Mouse (Mus musculus) hindbrain, embryonic 10.5 days (tissue): Measurements from ENCODE around the gene Mr1. TPM values are rescaled to one million over a fixed set of nuclear protein-coding genes. Genes with fewer than 3 reads are reported as not detected.

Source experiments
- DNase-seq: peaks from one replicate; pipeline ENCODE4 v3.0.0-alpha.2; 2017; ENCODE audit warnings: low spot score
- H3K27ac ChIP-seq: fragments of 300-500 bp; sonication (generic); 2 replicates; pipeline ENCODE4 v1.5.1; 2016; ENCODE audit warnings: mild to moderate bottlenecking, moderate library complexity
- H3K27me3 ChIP-seq: fragments of 300-500 bp; sonication (generic); 2 replicates; pipeline ENCODE4 v1.6.1; 2016; ENCODE audit warnings: mild to moderate bottlenecking; ENCODE audit not compliant: poor library complexity, insufficient read depth, severe bottlenecking
- H3K36me3 ChIP-seq: fragments of 300-500 bp; sonication (generic); 2 replicates; pipeline ENCODE4 v1.6.1; 2016; ENCODE audit warnings: mild to moderate bottlenecking, moderate library complexity
- H3K4me1 ChIP-seq: fragments of 300-500 bp; sonication (generic); replicated peaks from 2 replicates; pipeline ENCODE4 v1.6.1; 2016; ENCODE audit warnings: mild to moderate bottlenecking
- H3K4me3 ChIP-seq: fragments of 300-500 bp; sonication (generic); 2 replicates; pipeline ENCODE4 v1.5.1; 2016; ENCODE audit warnings: mild to moderate bottlenecking, moderate library complexity
- H3K9me3 ChIP-seq: fragments of 300-500 bp; sonication (generic); 2 replicates; pipeline ENCODE4 v1.6.1; 2016; ENCODE audit warnings: mild to moderate bottlenecking, moderate library complexity
- whole genome bisulfite sequencing: fragments of 180-500 bp; shearing (Covaris S2); methylation state at CpG from one replicate; pipeline ENCODE4 v1.1.7; 2016; 5-methylcytosine and 5-hydroxymethylcytosine counted together
- polyA plus RNA-seq: library from polyadenylated mRNA; unstranded; fragments of >200 nt; fragmentation: Nextera tagmentation; extraction: Ambion mirVana; gene quantifications from 2 replicates; pipeline ENCODE4 v1.2.1, GENCODE M21; 2016

Mr1 gene
- polyA plus RNA-seq, 1 experiment from 2014 or later, result 1.1 TPM

- H3K9me3 ChIP-seq, result no peaks in the 10 kb centered on the region
- WGBS, result 3% methylated on average over 48 of the region's 48 CpGs
- H3K4me3 ChIP-seq, result peak within 1 kb of the TSS; percentile 94
- H3K27ac ChIP-seq, result peak within 1 kb of the TSS; percentile 98
- H3K27me3 ChIP-seq, result no peaks in the 10 kb centered on the region
- H3K36me3 ChIP-seq, result no peaks in the 10 kb centered on the region
- DNase-seq, result peak; percentile 99
- peaks cover 21% of the 10 kb centered on the region for H3K4me1 ChIP-seq
Observed at GRCm38 (mm10) chr1:155158141-155158969, 11.7 kb upstream of the Mr1 start, which contains the start of gene Stx6. TSS of gene Stx6 (plus strand) at chr1:155158715.

DNA sequence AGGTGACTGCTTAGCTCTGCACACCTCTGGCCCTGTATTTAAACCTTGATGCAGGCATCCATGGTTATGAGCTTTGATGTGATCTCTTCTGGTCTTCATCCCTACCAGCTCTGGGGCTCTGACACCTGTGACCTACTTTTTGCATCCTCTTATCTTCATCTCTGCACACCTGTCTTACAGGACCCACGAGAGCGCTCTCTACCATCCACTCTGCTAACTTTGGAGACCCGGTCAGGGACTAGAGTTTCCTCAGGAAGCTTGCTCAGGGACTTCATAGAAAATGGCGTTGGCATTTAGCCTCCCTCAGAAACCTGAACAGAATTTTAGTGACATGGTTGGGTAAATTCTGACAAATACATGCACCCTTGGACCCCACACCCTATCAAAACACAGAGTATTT is 7.3 kb upstream of the Mr1 start:
- Histone ChIP-seq H3K4me1 (peaks cover 5% of the 10 kb centered on the region; the same call in 1 of the 2 replicates), H3K36me3 (no peaks in the 10 kb centered on the region), H3K9me3 (no peaks in the 10 kb centered on the region), H3K27ac (peak overlapping the region; percentile 8; the same call in 1 of the 2 replicates), H3K4me3 (no peak overlapping the region), H3K27me3 (no peaks in the 10 kb centered on the region)
- WGBS, result 78% methylated on average over 4 of the region's 4 CpGs
- no peak for DNase-seq

- Histone ChIP-seq H3K9me3 (no peaks in the 10 kb centered on the region), H3K27me3 (no peaks in the 10 kb centered on the region), H3K4me1 (no peaks in the 10 kb centered on the region; the same call in 1 of the 2 replicates), H3K4me3 (no peak overlapping the region), H3K27ac (no peak overlapping the region), H3K36me3 (no peaks in the 10 kb centered on the region)
- WGBS, result 90% methylated on average over 5 of the region's 5 CpGs
- no peak for DNase-seq
Observed at GRCm38 (mm10) chr1:155150821-155151220, 4.2 kb upstream of the Mr1 start.

DNA sequence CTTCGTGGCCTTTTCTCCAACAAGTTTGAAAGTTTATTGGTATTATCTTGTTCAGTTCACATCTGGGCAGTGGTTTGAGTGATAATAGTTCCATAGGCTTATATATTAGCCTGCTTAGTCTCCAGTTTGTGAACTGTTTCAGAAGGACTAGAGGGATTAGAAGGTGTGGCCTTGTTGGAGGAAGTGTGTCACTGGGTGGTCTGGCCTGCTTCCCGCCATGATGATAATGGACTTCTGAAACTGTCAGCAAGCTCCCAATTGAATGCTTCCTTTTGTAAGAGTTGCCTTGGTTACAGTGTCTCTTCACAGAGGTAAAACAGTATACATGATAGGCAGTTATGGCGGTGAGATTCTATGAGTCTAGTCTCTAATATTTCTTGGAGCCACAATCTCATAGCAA is 2.8 kb upstream of the Mr1 start:
- H3K27ac ChIP-seq, result no peak overlapping the region
- no peak for DNase-seq
- H3K27me3 ChIP-seq, result no peaks in the 10 kb centered on the region

DNA sequence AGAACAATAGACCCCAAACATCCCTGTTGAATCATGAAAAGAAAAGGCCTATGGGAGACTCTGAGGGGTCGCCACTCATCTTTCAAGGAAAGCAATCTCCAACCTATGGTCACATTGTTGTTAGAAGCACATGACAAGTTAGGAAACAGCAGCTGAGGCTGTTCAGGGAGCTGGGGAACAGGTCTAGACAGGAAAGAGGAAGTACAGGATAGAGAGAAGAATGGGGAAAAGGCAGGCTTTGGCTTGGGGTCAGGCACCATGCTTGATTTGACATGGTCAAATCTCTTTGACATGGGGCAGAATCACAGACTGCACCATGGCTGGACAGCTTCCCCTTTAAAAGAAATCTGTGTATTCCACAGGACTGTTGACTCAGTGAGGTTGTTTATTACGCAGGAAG is 614 bp upstream of the Mr1 start:
- Histone ChIP-seq H3K27ac (no peak overlapping the region), H3K4me1 (no peaks in the 10 kb centered on the region; the same call in 1 of the 2 replicates), H3K4me3 (no peak overlapping the region), H3K27me3 (no peaks in the 10 kb centered on the region), H3K36me3 (no peaks in the 10 kb centered on the region), H3K9me3 (no peaks in the 10 kb centered on the region)
- WGBS, result 87% methylated on average over 2 of the region's 2 CpGs
- no peak for DNase-seq

More for the DNA sequence above, 2.8 kb upstream of the Mr1 start:
- 88% methylated on average over 3 of the region's 3 CpGs for WGBS
- no peak overlapping the region for H3K4me3 ChIP-seq
- no peaks in the 10 kb centered on the region; the same call in 1 of the 2 replicates for H3K4me1 ChIP-seq
- no peaks in the 10 kb centered on the region for H3K9me3 ChIP-seq
- no peaks in the 10 kb centered on the region for H3K36me3 ChIP-seq

- no peak overlapping the region for H3K27ac ChIP-seq
- no peaks in the 10 kb centered on the region for H3K27me3 ChIP-seq
- H3K4me1 ChIP-seq, result no peaks in the 10 kb centered on the region; the same call in 1 of the 2 replicates
- WGBS, result 72% methylated on average over 6 of the region's 6 CpGs
- no peak for DNase-seq
- no peak overlapping the region for H3K4me3 ChIP-seq
- H3K36me3 ChIP-seq, result no peaks in the 10 kb centered on the region
- no peaks in the 10 kb centered on the region for H3K9me3 ChIP-seq
Observed at GRCm38 (mm10) chr1:155145620-155146019, 994 bp downstream of the Mr1 start.

- Histone ChIP-seq H3K36me3 (no peaks in the 10 kb centered on the region), H3K4me1 (no peaks in the 10 kb centered on the region; the same call in 1 of the 2 replicates), H3K27me3 (no peaks in the 10 kb centered on the region), H3K4me3 (no peak overlapping the region), H3K9me3 (no peaks in the 10 kb centered on the region), H3K27ac (no peak overlapping the region)
- 71% methylated on average over 2 of the region's 2 CpGs for WGBS
- peak; percentile 24 for DNase-seq
Observed at GRCm38 (mm10) chr1:155140076-155140475, 6.5 kb downstream of the Mr1 start.

DNA sequence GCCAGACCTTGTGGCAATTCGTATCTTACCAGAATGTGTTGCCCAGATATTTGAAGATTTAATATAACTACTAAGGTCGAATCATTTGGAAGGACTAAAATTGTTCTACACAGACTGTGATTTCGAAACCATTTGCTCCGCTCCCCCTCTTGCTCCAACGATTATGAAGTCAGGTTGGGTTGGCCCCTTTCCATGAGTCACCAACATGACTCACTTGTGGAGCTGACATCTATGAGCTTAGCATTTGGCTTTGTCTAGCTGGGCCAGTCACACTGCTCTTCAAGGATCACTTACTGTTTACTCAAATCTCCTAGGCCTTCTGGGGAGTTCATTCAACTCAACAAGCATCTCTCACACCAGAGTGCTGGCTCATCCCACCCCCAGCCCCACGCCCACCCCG is 7.8 kb downstream of the Mr1 start:
- Histone ChIP-seq H3K27me3 (no peaks in the 10 kb centered on the region), H3K4me1 (peaks cover 9% of the 10 kb centered on the region), H3K9me3 (no peaks in the 10 kb centered on the region), H3K36me3 (no peaks in the 10 kb centered on the region), H3K4me3 (no peak overlapping the region), H3K27ac (no peak overlapping the region)
- WGBS, result 89% methylated on average over 7 of the region's 7 CpGs
- no peak for DNase-seq

DNA sequence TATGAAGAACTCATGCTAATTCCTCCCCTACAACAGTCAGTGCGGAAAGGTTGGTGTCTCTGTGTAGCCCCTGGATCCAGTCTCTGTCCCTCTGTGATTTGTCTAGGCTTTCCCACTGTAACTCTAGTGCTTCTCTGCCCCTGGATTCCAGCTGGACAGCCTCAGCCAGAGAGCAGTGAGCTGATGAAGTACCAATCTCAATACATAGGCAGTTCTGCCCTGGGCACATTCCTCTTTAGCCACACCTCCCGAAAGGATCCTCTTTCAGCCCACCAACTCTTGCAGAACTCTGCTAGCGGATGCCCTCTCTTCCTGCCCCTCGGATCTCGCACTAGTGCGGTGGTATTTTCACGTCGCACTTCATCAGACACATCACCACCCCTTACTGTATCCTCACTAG is 11.7 kb downstream of the Mr1 start:
- Histone ChIP-seq H3K4me3 (no peak overlapping the region), H3K36me3 (no peaks in the 10 kb centered on the region), H3K9me3 (no peaks in the 10 kb centered on the region), H3K27ac (no peak overlapping the region), H3K4me1 (peaks cover 9% of the 10 kb centered on the region), H3K27me3 (no peaks in the 10 kb centered on the region)
- no peak for DNase-seq
- WGBS, result 52% methylated on average over 8 of the region's 8 CpGs

- 89% methylated on average over 5 of the region's 5 CpGs for WGBS
- no peak overlapping the region for H3K27ac ChIP-seq
- 0 out of 2 replicates have a peak, but pooled peaks cover 4% of the 10 kb centered on the region for H3K4me1 ChIP-seq
- no peak for DNase-seq
- H3K4me3 ChIP-seq, result no peak overlapping the region
- no peaks in the 10 kb centered on the region for H3K9me3 ChIP-seq
- H3K27me3 ChIP-seq, result no peaks in the 10 kb centered on the region
- H3K36me3 ChIP-seq, result no peaks in the 10 kb centered on the region
Observed at GRCm38 (mm10) chr1:155127429-155127934, 19.1 kb downstream of the Mr1 start.

DNA sequence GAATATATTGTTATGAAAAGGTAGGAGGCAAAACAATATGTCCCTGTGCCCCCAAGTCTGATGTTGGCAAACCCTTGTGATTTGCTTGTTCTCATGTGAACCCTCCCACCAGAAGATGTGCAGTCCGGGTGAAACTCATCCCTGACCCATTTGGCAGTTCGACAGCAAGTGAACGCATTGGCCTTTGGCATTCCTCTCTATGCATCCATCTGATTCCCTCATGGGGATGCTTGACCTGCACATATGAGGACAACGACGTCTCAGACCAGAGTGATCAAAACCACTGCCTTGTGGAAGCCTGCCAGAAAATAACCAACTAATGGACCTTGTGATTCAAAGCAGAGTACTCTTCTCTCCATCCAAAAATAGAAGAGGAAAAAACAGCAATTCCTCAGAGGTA is 19.9 kb downstream of the Mr1 start:
- H3K27me3 ChIP-seq, result no peaks in the 10 kb centered on the region
- no peaks in the 10 kb centered on the region for H3K36me3 ChIP-seq
- 0 out of 2 replicates have a peak, but pooled peaks cover 6% of the 10 kb centered on the region for H3K4me1 ChIP-seq
- H3K9me3 ChIP-seq, result no peaks in the 10 kb centered on the region
- DNase-seq, result no peak
- no peak overlapping the region for H3K4me3 ChIP-seq
- WGBS, result 84% methylated on average over 5 of the region's 5 CpGs
- H3K27ac ChIP-seq, result no peak overlapping the region

- no peak overlapping the region for H3K27ac ChIP-seq
- no peak overlapping the region for H3K4me3 ChIP-seq
- H3K36me3 ChIP-seq, result no peaks in the 10 kb centered on the region
- DNase-seq, result no peak
- H3K27me3 ChIP-seq, result no peaks in the 10 kb centered on the region
- no peaks in the 10 kb centered on the region for H3K9me3 ChIP-seq
- WGBS, result 95% methylated on average over 5 of the region's 5 CpGs
- 0 out of 2 replicates have a peak, but pooled peaks cover 6% of the 10 kb centered on the region for H3K4me1 ChIP-seq
Observed at GRCm38 (mm10) chr1:155124397-155124796, 22.2 kb downstream of the Mr1 start.
